Mouse (Mus musculus) E14TG2a.4 (cell line): ENCODE measurements around the gene Pdcd6ip.

ENCODE experiments used
- CTCF ChIP-seq: conservative IDR thresholded peaks from 2 replicates; pipeline ENCODE4 v1.5.1; 2014; ENCODE audit warnings: low read length
- POU5F1 ChIP-seq: IDR thresholded peaks from 2 replicates; pipeline ENCODE4 v1.6.1; 2014; ENCODE audit warnings: low read length, borderline replicate concordance

DNA sequence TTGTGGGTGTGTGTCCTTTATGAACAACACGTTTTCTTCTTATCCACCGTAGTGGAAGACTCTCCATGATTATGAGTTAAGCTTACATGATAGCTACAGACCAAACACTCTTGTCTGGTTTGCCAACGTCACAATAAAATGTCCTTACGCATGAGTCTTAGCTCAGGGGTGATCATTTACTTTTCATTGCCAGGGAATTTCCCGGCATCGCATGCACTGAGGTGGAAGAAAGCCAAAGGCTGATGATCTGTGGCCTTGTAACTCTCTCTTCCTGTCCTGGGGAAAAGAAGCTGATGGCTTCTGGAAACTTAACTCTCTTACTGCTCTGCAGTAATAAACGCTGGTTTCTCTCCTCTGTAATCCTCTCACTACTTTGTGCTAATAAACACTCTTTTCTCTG lies 41.3 kb upstream of the Pdcd6ip start:
- TF ChIP-seq CTCF (no peak), POU5F1 (no peak)
